Mouse (Mus musculus): Measurements from ENCODE around the gene Poc5. TPM values are rescaled to one million over a fixed set of nuclear protein-coding genes. Genes with fewer than 3 reads are reported as not detected.

Gene Poc5
- total and polyA plus RNA-seq, 3 experiments = 17.1 to 25.4 TPM; not detected in 1

- peaks cover under 1 to 21% of the 10 kb centered on the region in 2 experiments; a peak in 3 of 4 replicates for H3K36me3 ChIP-seq (ENCODE audit: control insufficient read depth in 1 of 2, insufficient read depth in 2 of 2, low read length in 2 of 2)
- no peaks in the 10 kb centered on the region for H3K79me2 ChIP-seq (ENCODE audit: control insufficient read depth, insufficient read depth, low read length, poor library complexity)
- H3K9ac ChIP-seq (ENCODE audit: control insufficient read depth, low read depth, low read length, poor library complexity, severe bottlenecking) = no peak overlapping the region
- no peaks in the 10 kb centered on the region for H3K9me3 ChIP-seq (replicated peaks; ENCODE audit: insufficient read depth, low read length)
- no peak for DNase-seq (ENCODE audit: low read depth, low spot score)
- H3K27me3 ChIP-seq (ENCODE audit: control insufficient read depth in 1 of 2, insufficient read depth in 2 of 2, low read length in 2 of 2) = no peaks in the 10 kb centered on the region
- H3K27ac ChIP-seq (ENCODE audit: control insufficient read depth, low read depth, low read length) = no peak overlapping the region
- no peak overlapping the region for H3K4me3 ChIP-seq (ENCODE audit: control insufficient read depth in 1 of 2, insufficient read depth in 1 of 2, low read depth in 2 of 2, low read length in 2 of 2)
- TF ChIP-seq SIN3A (IDR thresholded peaks at IDR 0.05; ENCODE audit: low read length) = no peak
- no peak for TF ChIP-seq ETS1 (IDR thresholded peaks at IDR 0.05; ENCODE audit: low read depth, low read length)
- TF ChIP-seq NRF1 (IDR thresholded peaks at IDR 0.05; ENCODE audit: insufficient read depth, low read depth, low read length, poor library complexity, severe bottlenecking) = no peak
- no peak for TF ChIP-seq MEF2A (IDR thresholded peaks at IDR 0.05; ENCODE audit: extremely low read depth, insufficient replicate concordance, low read depth, low read length, poor library complexity, severe bottlenecking)
- TF ChIP-seq ZKSCAN1 (IDR thresholded peaks at IDR 0.05; ENCODE audit: low read depth, low read length) = no peak
- TF ChIP-seq MXI1 (IDR thresholded peaks at IDR 0.05; ENCODE audit: low read depth, low read length) = no peak
- no peak for TF ChIP-seq POLR2AphosphoS2 (IDR thresholded peaks at IDR 0.05; ENCODE audit: low read length)
- no peak for TF ChIP-seq ZMIZ1 (IDR thresholded peaks at IDR 0.05; ENCODE audit: low read depth, low read length)
- TF ChIP-seq GATA1 (IDR thresholded peaks at IDR 0.05; ENCODE audit: low read depth, low read length) = no peak
- TF ChIP-seq POLR2A (IDR thresholded peaks at IDR 0.05; ENCODE audit: control insufficient read depth in 1 of 2, insufficient read depth in 1 of 2, low read depth in 1 of 2, low read length in 2 of 2, poor library complexity in 1 of 2) = no peak
- no peak for TF ChIP-seq BHLHE40 (IDR thresholded peaks at IDR 0.05; ENCODE audit: borderline replicate concordance, low read depth, low read length)
- TF ChIP-seq SMC3 (IDR thresholded peaks at IDR 0.05; ENCODE audit: low read depth, low read length) = no peak
- no peak for TF ChIP-seq MAFK (IDR thresholded peaks at IDR 0.05; ENCODE audit: borderline replicate concordance, low read depth, low read length)
- TF ChIP-seq USF1 (IDR thresholded peaks at IDR 0.05; ENCODE audit: low read depth, low read length) = no peak
- TF ChIP-seq NELFE (IDR thresholded peaks at IDR 0.05; ENCODE audit: low read depth, low read length) = no peak
- TF ChIP-seq MAX (IDR thresholded peaks at IDR 0.05; ENCODE audit: low read length) = no peak
- no peak for TF ChIP-seq POLR2AphosphoS5 (IDR thresholded peaks at IDR 0.05; ENCODE audit: borderline replicate concordance, low read depth, low read length)
- no peak for TF ChIP-seq GABPA (IDR thresholded peaks at IDR 0.05; ENCODE audit: low read depth, low read length)
- no peak for TF ChIP-seq ZC3H11A (IDR thresholded peaks at IDR 0.05; ENCODE audit: low read depth, low read length)
- TF ChIP-seq MAZ (IDR thresholded peaks at IDR 0.05; ENCODE audit: low read depth, low read length) = no peak
- no peaks in the 10 kb centered on the region for H3K4me1 ChIP-seq (ENCODE audit: control insufficient read depth in 1 of 2, insufficient read depth in 2 of 2, low read length in 2 of 2)
Measured at GRCm38 (mm10) chr13:96408786-96409185, 20.7 kb downstream of the Poc5 start.

- no peaks in the 10 kb centered on the region for H3K9me3 ChIP-seq (replicated peaks; ENCODE audit: insufficient read depth, low read length)
- no peaks in the 10 kb centered on the region for H3K27me3 ChIP-seq (ENCODE audit: control insufficient read depth in 1 of 2, insufficient read depth in 2 of 2, low read length in 2 of 2)
- no peak overlapping the region for H3K27ac ChIP-seq (ENCODE audit: control insufficient read depth, low read depth, low read length)
- no peaks in the 10 kb centered on the region for H3K79me2 ChIP-seq (ENCODE audit: control insufficient read depth, insufficient read depth, low read length, poor library complexity)
- no peak overlapping the region for H3K4me3 ChIP-seq (ENCODE audit: control insufficient read depth in 1 of 2, insufficient read depth in 1 of 2, low read depth in 2 of 2, low read length in 2 of 2)
- no peaks in the 10 kb centered on the region; a peak in 1 of 4 replicates for H3K4me1 ChIP-seq (ENCODE audit: control insufficient read depth in 1 of 2, insufficient read depth in 2 of 2, low read length in 2 of 2)
- no peak for DNase-seq (ENCODE audit: low read depth, low spot score)
- H3K9ac ChIP-seq (ENCODE audit: control insufficient read depth, low read depth, low read length, poor library complexity, severe bottlenecking) = no peak overlapping the region
- peaks cover 2 to 5% of the 10 kb centered on the region in 2 experiments; a peak in 3 of 4 replicates for H3K36me3 ChIP-seq (ENCODE audit: control insufficient read depth in 1 of 2, insufficient read depth in 2 of 2, low read length in 2 of 2)
- TF ChIP-seq MYB (IDR thresholded peaks at IDR 0.05; ENCODE audit: low read depth, low read length) = no peak
- no peak for TF ChIP-seq USF1 (IDR thresholded peaks at IDR 0.05; ENCODE audit: low read depth, low read length)
- no peak for TF ChIP-seq ZMIZ1 (IDR thresholded peaks at IDR 0.05; ENCODE audit: low read depth, low read length)
- no peak for TF ChIP-seq ZKSCAN1 (IDR thresholded peaks at IDR 0.05; ENCODE audit: low read depth, low read length)
- TF ChIP-seq POLR2AphosphoS2 (IDR thresholded peaks at IDR 0.05; ENCODE audit: low read length) = no peak
- no peak for TF ChIP-seq EP300 (IDR thresholded peaks at IDR 0.05; ENCODE audit: low read depth in 1 of 2, low read length in 2 of 2)
- TF ChIP-seq MAZ (IDR thresholded peaks at IDR 0.05; ENCODE audit: low read depth, low read length) = no peak
- TF ChIP-seq POLR2AphosphoS5 (IDR thresholded peaks at IDR 0.05; ENCODE audit: borderline replicate concordance, low read depth, low read length) = no peak
- TF ChIP-seq ZC3H11A (IDR thresholded peaks at IDR 0.05; ENCODE audit: low read depth, low read length) = no peak
- no peak for TF ChIP-seq CTCF (IDR thresholded peaks at IDR 0.05 in 2 of 3, conservative IDR thresholded peaks at IDR 0.05 in 1 of 3; ENCODE audit: control insufficient read depth in 1 of 3, insufficient read depth in 1 of 3, low read depth in 2 of 3, low read length in 3 of 3, poor library complexity in 1 of 3, severe bottlenecking in 1 of 3)
- TF ChIP-seq KAT2A (conservative IDR thresholded peaks at IDR 0.05; ENCODE audit: low read depth, low read length) = no peak
- TF ChIP-seq RAD21 (IDR thresholded peaks at IDR 0.05; ENCODE audit: low read depth, low read length) = no peak
Measured at GRCm38 (mm10) chr13:96414384-96414783, 26.3 kb downstream of the Poc5 start.
